Mouse (Mus musculus) MEL (cell line): ENCODE measurements at regions not wholly inside any gene's neighbourhood (a gene's known extent, or its start where the extent isn't known, plus 50 kb on each side); places are given as distances from the start of the nearest gene placed in this dataset.

Source experiments
- DNase-seq: peaks from one replicate; pipeline ENCODE4 v3.0.0; 2011; ENCODE audit warnings: low read depth, low spot score
- H3K27ac ChIP-seq: 2 replicates; pipeline ENCODE4 v1.5.1; 2012; ENCODE audit warnings: low read depth, mild to moderate bottlenecking, control low read depth, low read length, moderate library complexity; ENCODE audit not compliant: control insufficient read depth
- H3K27me3 ChIP-seq, 2 experiments: fragments of 150-350 bp in 1 of 2; sonication (generic) in 1 of 2; 2 replicates each; pipeline ENCODE4 v1.6.1; 2012; ENCODE audit warnings: low read length in 2 of 2, mild to moderate bottlenecking in 2 of 2, improper control_type of control experiment in 1 of 2, moderate library complexity in 1 of 2; ENCODE audit not compliant: insufficient read depth in 2 of 2, control insufficient read depth in 1 of 2
- H3K36me3 ChIP-seq, 2 experiments: 2 replicates each; pipeline ENCODE4 v1.6.1; 2012 to 2014; ENCODE audit warnings: low read length in 2 of 2, improper control_type of control experiment in 1 of 2, inconsistent platforms in 1 of 2, mild to moderate bottlenecking in 1 of 2; ENCODE audit not compliant: insufficient read depth in 2 of 2, control insufficient read depth in 1 of 2
- H3K4me1 ChIP-seq, 2 experiments: fragments of 150-350 bp in 1 of 2; sonication (generic) in 1 of 2; 2 replicates each; pipeline ENCODE4 v1.6.1; 2012; ENCODE audit warnings: low read length in 2 of 2, improper control_type of control experiment in 1 of 2, mild to moderate bottlenecking in 1 of 2; ENCODE audit not compliant: insufficient read depth in 2 of 2, control insufficient read depth in 1 of 2
- H3K4me3 ChIP-seq, 2 experiments: fragments of 150-350 bp in 1 of 2; sonication (generic) in 1 of 2; 2 replicates each; pipeline ENCODE4 v1.5.1; 2012; ENCODE audit warnings: low read depth in 2 of 2, low read length in 2 of 2, mild to moderate bottlenecking in 2 of 2, moderate library complexity in 2 of 2, control low read depth in 1 of 2, improper control_type of control experiment in 1 of 2; ENCODE audit not compliant: control insufficient read depth in 1 of 2, insufficient read depth in 1 of 2
- H3K79me2 ChIP-seq: 2 replicates; pipeline ENCODE4 v1.6.1; 2012; ENCODE audit warnings: mild to moderate bottlenecking, low read length, moderate library complexity; ENCODE audit not compliant: control insufficient read depth, poor library complexity, insufficient read depth
- H3K9ac ChIP-seq: 2 replicates; pipeline ENCODE4 v1.6.1; 2012; ENCODE audit warnings: low read depth, mild to moderate bottlenecking, control low read depth, low read length, moderate library complexity; ENCODE audit not compliant: control insufficient read depth, poor library complexity, severe bottlenecking
- H3K9me3 ChIP-seq: fragments of 150-350 bp; sonication (generic); replicated peaks from 2 replicates; pipeline ENCODE4 v1.6.1; 2012; ENCODE audit warnings: mild to moderate bottlenecking, low read length, improper control_type of control experiment, moderate library complexity; ENCODE audit not compliant: insufficient read depth
- E2F4 ChIP-seq: IDR thresholded peaks from 2 replicates; pipeline ENCODE4 v1.6.1; 2011; ENCODE audit warnings: low read depth, low read length, improper control_type of control experiment, borderline replicate concordance
- HCFC1 ChIP-seq: IDR thresholded peaks from 2 replicates; pipeline ENCODE4 v1.6.1; 2012; ENCODE audit warnings: low read depth, mild to moderate bottlenecking, inconsistent platforms, low read length, improper control_type of control experiment, moderate library complexity
- MAZ ChIP-seq: IDR thresholded peaks from 2 replicates; pipeline ENCODE4 v1.6.1; 2012; ENCODE audit warnings: low read depth, mild to moderate bottlenecking, inconsistent platforms, low read length, improper control_type of control experiment
- MEF2A ChIP-seq: IDR thresholded peaks from 2 replicates; pipeline ENCODE4 v1.6.1; 2014; ENCODE audit warnings: low read depth, mild to moderate bottlenecking, inconsistent platforms, low read length, improper control_type of control experiment; ENCODE audit not compliant: poor library complexity, insufficient replicate concordance, severe bottlenecking; ENCODE audit errors: extremely low read depth
- MYB ChIP-seq: IDR thresholded peaks from 2 replicates; pipeline ENCODE4 v1.6.1; 2011; ENCODE audit warnings: mild to moderate bottlenecking, low read depth, low read length, improper control_type of control experiment
- MYC ChIP-seq: IDR thresholded peaks from 2 replicates; pipeline ENCODE4 v1.6.1; 2011; ENCODE audit warnings: low read depth, mild to moderate bottlenecking, low read length, improper control_type of control experiment, moderate library complexity
- NRF1 ChIP-seq: IDR thresholded peaks from 2 replicates; pipeline ENCODE4 v1.6.1; 2014; ENCODE audit warnings: low read depth, mild to moderate bottlenecking, inconsistent platforms, low read length, improper control_type of control experiment, moderate library complexity; ENCODE audit not compliant: poor library complexity, insufficient read depth, severe bottlenecking
- POLR2A ChIP-seq, 2 experiments: IDR thresholded peaks; 2 replicates each; pipeline ENCODE4 v1.6.1; 2011 to 2012; ENCODE audit warnings: low read length in 2 of 2, mild to moderate bottlenecking in 2 of 2, control low read depth in 1 of 2, improper control_type of control experiment in 1 of 2, low read depth in 1 of 2, moderate library complexity in 1 of 2; ENCODE audit not compliant: control insufficient read depth in 1 of 2, insufficient read depth in 1 of 2, poor library complexity in 1 of 2
- SMC3 ChIP-seq: IDR thresholded peaks from 2 replicates; pipeline ENCODE4 v1.6.1; 2011; ENCODE audit warnings: low read depth, low read length, improper control_type of control experiment
- TAL1 ChIP-seq: IDR thresholded peaks from 2 replicates; pipeline ENCODE4 v1.6.1; 2012; ENCODE audit warnings: mild to moderate bottlenecking, inconsistent platforms, low read length, moderate library complexity, mixed read lengths
- UBTF ChIP-seq: IDR thresholded peaks from 2 replicates; pipeline ENCODE4 v1.6.1; 2012; ENCODE audit warnings: low read depth, mild to moderate bottlenecking, inconsistent platforms, low read length, improper control_type of control experiment, moderate library complexity, borderline replicate concordance; ENCODE audit not compliant: insufficient read depth
- USF1 ChIP-seq: IDR thresholded peaks from 2 replicates; pipeline ENCODE4 v1.6.1; 2014; ENCODE audit warnings: low read depth, mild to moderate bottlenecking, inconsistent platforms, low read length, improper control_type of control experiment, moderate library complexity
- ZC3H11A ChIP-seq: IDR thresholded peaks from 2 replicates; pipeline ENCODE4 v1.6.1; 2012; ENCODE audit warnings: low read depth, mild to moderate bottlenecking, inconsistent platforms, low read length, improper control_type of control experiment
- ZKSCAN1 ChIP-seq: IDR thresholded peaks from 2 replicates; pipeline ENCODE4 v1.6.1; 2012; ENCODE audit warnings: low read depth, mild to moderate bottlenecking, inconsistent platforms, low read length, improper control_type of control experiment, moderate library complexity
- ZMIZ1 ChIP-seq: IDR thresholded peaks from 2 replicates; pipeline ENCODE4 v1.6.1; 2012; ENCODE audit warnings: low read depth, mild to moderate bottlenecking, inconsistent platforms, low read length, improper control_type of control experiment, moderate library complexity

- no peaks in the 10 kb centered on the region for H3K79me2 ChIP-seq
- H3K9ac ChIP-seq: no peak overlapping the region
- no peaks in the 10 kb centered on the region for H3K4me1 ChIP-seq
- H3K9me3 ChIP-seq: no peaks in the 10 kb centered on the region
- no peaks in the 10 kb centered on the region for H3K36me3 ChIP-seq
- H3K27me3 ChIP-seq: no peaks in the 10 kb centered on the region
- no peak for DNase-seq
- H3K4me3 ChIP-seq: no peak overlapping the region
- no peak overlapping the region for H3K27ac ChIP-seq
- TF ChIP-seq HCFC1 (no peak), E2F4 (no peak), ZKSCAN1 (no peak), UBTF (no peak)
- TF ChIP-seq, all 39 proteins: peak for 0
Observed at GRCm38 (mm10) chr10:38295724-38296123, 525.9 kb downstream of the Rfpl4b start.

GRCm38 (mm10) chr10:38288689-38289283 is 532.8 kb downstream of the Rfpl4b start:
- Histone ChIP-seq H3K9me3 (no peaks in the 10 kb centered on the region), H3K4me3 (no peak overlapping the region), H3K9ac (no peak overlapping the region), H3K79me2 (no peaks in the 10 kb centered on the region)
- no peak for DNase-seq
- no peak for TF ChIP-seq TAL1
- no peak for TF ChIP-seq USF1
- TF ChIP-seq MYC: no peak
- no peak for TF ChIP-seq MYB
- TF ChIP-seq POLR2A (IDR thresholded peaks at IDR 0.05; ENCODE audit: control insufficient read depth in 1 of 2, insufficient read depth in 1 of 2, low read depth in 1 of 2, low read length in 2 of 2, poor library complexity in 1 of 2): no peak
- no peak for TF ChIP-seq SMC3
- no peak for TF ChIP-seq ZC3H11A
- no peak for TF ChIP-seq HCFC1
- no peak for TF ChIP-seq NRF1
- TF ChIP-seq MAZ: no peak
- no peak for TF ChIP-seq MEF2A
- TF ChIP-seq ZMIZ1: no peak
- TF ChIP-seq, all 39 proteins: peak for 0
- H3K4me1 ChIP-seq: no peaks in the 10 kb centered on the region
- H3K27ac ChIP-seq: no peak overlapping the region
- no peaks in the 10 kb centered on the region for H3K27me3 ChIP-seq
- no peaks in the 10 kb centered on the region for H3K36me3 ChIP-seq
